Mouse (Mus musculus): ENCODE results near the gene Fto. TPM values are rescaled to one million over a fixed set of nuclear protein-coding genes. Genes with fewer than 3 reads are reported as not detected.

Fto gene
- total RNA-seq, 2 experiments from 2014 or later, result 79.7 to 83.3 TPM

DNA sequence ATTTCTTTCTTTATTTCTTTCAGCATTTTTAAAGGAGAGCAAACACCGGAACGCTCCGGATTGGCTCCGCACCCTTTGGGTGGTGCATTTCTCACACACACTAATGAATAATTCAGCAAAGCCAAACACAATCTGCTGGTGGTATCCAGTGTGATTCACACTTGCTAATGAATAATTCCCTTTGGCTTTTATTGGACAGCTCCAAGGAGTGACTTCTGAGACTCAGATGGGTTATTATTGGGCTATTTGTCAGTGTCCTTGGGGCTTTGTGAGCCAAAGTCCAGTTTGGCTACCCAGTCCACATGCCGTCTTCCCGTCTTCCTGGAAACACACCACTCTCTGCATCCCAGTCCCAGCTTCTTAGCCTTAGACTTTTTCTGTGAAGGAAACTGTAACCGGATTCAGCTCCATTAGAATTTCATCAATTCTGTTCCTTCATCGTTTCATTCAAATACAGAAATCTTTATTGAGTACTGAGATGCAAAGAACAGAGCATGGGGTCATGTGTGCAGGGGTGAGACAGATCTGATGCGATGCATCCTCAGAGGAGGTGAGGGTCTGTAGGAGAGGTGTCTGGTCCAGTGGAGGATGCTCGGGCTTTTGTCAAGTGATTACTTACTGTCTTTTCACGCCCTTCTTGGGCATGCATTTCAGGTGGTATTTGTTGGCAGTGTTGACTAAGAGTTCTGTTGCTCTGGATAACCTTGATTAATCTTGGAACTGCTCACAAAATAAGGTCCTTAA, 42.8 kb downstream of the Fto start:
- DNase-seq, result no peak
- intact Hi-C loops (cut with DNase I), result no loop called here

DNA sequence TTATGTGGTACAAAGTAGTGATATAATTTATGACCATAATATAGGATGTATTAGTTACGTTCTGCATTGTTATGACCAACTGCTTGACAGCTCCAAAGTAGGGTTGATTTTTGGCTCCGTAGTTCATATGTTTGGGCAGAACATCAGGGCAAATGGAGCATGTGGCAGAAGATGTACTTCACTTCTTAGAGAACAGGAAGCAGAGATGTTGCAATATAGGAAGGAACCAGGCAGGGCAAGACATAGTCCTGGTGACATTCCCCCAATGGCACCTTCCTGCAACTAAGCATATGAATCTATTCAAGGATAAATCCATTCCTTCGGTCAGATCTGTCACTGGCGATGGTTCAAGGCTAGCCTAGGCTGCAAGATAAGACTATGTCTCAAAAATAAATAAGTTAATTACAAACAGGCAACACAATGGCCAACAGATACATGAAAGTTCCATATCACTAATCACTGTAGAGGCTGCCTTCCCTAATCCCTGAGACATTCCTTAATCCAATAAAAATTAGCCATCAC, 44.2 kb downstream of the Fto start:
- no peak for DNase-seq
- intact Hi-C loops (cut with DNase I), result no loop called here

DNA sequence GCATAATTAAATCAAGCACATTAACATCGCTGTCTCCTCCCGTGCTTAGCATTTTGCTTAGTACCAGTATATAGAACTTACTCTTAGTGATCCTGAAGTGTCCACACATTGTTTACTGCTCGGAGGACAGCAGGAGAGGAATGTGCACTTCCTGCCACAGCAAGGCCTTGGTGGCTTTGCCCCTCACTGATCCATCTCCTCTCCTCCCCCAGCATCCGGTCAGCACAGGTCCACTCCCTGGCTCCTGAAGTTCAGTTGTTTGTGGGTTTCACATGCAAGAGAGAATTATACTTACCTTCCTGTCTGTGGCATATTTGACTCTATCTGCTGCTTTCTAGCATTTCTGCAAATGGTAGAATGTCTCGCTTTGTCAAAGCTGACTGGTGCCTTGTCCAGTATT, 44.7 kb downstream of the Fto start:
- intact Hi-C loops (cut with DNase I), result no loop called here
- DNase-seq, result no peak

DNA sequence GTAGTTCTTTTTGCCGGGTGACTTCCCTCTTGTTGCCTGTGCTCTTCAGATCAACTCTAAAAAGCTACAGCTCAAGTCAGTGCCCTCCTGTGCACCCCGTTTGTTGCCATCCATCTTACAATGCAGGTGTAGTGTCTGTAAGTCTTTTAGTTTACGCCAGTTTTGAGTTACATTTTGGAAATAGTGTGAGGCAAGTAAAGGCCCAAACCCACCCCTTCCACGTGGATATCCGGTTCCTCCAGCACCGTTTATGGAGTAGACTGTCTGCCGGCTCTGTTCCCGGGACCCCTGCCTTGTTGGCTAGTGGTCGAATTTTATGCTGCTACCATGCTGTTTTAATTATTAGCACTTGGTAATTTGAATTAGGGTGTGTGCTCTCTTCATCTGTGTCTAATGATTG, 46.2 kb downstream of the Fto start:
- no peak for DNase-seq
- intact Hi-C loops (cut with DNase I), result no loop called here

DNA sequence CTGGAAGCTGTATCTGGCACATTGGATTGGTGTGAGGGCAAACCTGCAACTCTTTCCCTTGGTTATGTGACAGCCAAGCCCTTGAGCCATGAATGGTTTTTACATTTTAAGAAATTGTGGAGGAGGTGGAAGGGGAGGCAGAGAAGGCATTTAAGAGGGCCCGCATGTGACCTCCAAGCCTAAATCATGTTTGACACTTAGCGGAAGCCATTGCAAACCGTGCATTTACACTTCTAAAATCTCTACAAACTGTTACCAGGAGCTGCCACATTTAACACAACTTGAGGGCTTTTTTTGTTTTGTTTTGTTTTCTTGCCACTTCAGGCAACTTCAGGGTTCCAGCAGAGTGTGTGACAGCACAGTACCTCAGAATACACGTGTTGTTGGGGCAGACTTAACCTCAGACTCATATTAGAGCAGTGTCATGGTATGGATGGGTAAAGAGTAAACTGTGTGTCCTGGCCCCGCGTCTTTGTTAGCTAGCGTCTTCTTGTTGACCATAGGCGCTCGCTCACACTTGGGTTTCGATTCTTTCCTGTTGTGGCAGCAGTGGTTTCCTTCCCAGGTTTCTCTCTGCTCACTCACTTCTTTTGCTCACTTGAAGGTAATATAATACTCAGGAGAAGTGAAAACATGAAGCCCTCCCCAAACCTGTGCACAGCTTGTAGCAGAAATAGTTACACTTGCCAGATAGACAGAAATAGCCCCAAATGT, 47.5 kb downstream of the Fto start:
- intact Hi-C loops (cut with DNase I), result no loop called here
- DNase-seq, result no peak

DNA sequence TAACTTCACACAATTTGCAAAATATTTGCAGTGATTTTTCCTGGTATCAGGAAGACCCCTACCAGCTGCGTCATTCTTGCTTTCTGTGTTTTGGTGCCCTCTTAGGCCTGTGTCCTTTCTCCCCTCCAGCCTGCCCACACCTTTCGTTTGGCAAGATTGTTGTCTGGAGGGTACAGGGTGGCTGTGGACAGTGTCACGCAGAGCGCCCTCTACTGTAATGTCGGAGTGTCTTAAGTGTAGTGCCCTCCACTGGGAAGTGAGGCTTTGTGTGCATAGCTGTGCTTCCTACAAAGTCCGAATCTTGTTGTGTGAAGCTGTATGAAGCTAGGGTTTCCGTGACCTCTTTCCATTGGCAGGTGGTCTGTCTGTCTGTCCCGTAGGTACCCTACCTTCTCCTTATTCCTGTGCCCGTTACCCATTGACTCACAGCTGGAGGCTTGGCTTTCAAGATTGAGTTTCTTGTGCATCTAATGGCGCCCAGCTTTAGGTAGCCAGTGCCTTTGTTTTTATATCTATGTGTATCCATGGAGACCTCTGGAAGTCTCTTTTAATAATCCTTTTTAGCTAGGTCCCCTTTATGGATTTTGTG, 50.0 kb downstream of the Fto start:
- intact Hi-C loops (cut with DNase I), result no loop called here
- DNase-seq, result no peak

DNA sequence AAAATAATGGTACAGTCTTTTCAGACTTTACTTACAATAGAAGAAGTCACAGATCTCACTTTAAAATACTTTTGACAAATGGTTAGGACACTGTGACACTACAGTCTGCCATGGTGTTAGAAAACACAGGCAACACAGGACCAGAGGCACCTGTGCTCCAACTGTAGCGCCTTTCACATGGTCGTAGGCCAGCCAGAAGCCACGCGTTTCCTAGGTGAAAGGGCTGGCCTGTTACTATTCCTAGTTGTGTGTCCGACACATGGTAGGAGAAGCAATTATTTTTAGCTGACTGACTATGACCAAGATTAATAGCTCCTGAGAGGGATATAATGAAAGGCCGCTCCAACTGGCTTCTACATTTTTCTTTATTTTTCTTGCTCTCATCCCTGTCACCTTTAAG, 50.9 kb downstream of the Fto start:
- intact Hi-C loops (cut with DNase I), result no loop called here

DNA sequence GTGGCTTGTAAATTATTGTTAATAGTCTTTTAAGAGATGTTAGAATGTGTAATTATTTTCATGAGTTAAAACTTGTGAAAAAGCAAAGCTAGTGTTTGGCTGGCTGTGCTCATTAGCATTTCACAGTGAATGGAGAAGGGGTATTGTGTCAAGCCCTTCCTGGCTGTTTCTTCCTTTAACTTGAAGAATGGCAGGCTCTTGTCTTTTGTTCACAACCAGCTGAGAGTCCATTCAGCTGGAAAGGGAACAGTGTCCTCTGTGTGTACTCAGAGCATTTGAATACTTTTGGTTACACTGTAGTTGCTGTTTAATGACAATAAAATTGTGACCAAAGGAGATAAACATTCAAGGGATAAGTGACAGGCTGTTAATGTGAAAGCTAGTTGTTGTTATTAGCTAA, 52.5 kb downstream of the Fto start:
- intact Hi-C loops (cut with DNase I), result no loop called here
- DNase-seq, result no peak

More for the DNA sequence above, 50.9 kb downstream of the Fto start:
- peak in 1 of 2 experiments; percentile 52 for DNase-seq

DNA sequence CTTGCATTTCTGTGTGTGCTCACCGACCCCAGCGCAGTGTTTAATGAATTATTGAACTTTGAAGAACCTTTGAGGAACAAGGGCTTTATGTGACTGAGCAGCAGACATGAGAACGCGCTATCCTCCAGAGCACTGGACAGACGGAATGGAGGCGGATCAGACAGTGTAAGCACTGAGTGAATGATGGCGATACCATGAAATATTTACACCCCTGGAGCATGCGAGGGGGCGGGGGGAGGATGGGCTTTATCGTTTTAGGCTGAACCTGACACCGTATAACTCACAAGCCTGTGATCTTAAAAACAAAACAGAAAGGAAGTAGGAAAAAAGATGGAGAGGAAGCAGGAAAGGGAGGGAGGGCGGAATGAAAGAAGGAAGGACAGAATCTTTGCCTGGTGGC, 57.6 kb downstream of the Fto start:
- intact Hi-C loops (cut with DNase I), result loop anchor here (10.0 kb wide), 1 partner anchor 1354 kb away; no protein-coding TSS in a partner anchor
- no peak for DNase-seq

DNA sequence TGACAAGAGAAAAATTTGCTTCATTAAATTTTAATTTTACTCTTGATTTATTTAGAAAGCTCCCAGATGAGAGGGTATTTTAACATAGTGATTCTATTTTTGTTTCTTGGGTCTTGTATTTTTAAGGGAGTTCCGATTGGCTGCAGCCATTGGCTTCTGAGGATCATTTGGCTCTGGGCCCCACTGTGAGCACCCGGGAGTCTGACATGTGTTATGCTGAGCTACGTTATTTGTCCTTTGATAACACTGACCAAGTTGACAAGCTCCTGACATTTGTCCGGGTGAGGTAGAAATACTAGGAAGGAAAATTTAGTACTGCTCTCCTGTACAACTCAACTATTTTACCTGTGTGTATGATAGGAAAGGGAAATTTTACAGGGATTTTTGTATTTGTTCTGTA, 58.7 kb downstream of the Fto start:
- peak; percentile 69 to 79 for DNase-seq
- intact Hi-C loops (cut with DNase I), result loop anchor here (10.0 kb wide), 1 partner anchor 1353 kb away; no protein-coding TSS in a partner anchor

DNA sequence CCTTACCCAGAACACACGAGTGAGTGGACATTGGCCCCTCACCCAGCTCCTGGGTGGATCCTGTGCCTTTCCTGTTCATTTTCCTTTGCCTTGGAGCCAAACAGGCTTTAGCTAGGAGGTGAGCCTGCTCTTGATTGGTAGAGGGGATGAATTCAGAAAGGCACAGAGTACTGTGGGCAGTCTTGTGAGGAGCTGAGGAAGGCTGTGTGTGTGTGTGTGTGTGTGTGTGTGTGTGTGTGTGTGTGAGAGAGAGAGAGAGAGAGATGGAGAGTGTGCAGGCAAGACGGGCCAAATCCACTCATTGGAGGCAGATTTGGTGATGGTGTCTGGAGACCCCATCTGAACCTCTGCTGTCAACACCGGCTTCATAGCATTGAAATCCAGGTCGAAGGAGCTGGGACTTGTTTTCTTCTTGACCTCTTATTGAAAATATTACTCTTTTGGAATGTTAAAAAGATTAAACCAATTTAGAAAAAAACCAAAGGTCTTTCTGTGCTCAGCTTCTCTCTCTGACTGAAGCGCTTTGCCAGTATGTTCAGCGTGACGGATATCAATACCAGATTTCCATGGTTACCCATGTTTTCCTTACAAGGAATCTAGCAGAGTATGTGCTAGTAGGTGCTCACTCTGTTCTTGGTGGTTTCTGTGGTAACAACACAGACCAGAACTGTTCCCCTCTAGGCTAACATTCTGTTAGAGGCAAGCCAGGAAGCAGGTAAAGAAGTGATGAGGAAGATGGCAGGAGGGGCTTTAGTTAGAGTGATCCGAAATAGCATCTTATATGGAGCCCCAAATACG, 59.7 kb downstream of the Fto start:
- intact Hi-C loops (cut with DNase I), result loop anchor here (10.0 kb wide), 1 partner anchor 1352 kb away; no protein-coding TSS in a partner anchor

DNA sequence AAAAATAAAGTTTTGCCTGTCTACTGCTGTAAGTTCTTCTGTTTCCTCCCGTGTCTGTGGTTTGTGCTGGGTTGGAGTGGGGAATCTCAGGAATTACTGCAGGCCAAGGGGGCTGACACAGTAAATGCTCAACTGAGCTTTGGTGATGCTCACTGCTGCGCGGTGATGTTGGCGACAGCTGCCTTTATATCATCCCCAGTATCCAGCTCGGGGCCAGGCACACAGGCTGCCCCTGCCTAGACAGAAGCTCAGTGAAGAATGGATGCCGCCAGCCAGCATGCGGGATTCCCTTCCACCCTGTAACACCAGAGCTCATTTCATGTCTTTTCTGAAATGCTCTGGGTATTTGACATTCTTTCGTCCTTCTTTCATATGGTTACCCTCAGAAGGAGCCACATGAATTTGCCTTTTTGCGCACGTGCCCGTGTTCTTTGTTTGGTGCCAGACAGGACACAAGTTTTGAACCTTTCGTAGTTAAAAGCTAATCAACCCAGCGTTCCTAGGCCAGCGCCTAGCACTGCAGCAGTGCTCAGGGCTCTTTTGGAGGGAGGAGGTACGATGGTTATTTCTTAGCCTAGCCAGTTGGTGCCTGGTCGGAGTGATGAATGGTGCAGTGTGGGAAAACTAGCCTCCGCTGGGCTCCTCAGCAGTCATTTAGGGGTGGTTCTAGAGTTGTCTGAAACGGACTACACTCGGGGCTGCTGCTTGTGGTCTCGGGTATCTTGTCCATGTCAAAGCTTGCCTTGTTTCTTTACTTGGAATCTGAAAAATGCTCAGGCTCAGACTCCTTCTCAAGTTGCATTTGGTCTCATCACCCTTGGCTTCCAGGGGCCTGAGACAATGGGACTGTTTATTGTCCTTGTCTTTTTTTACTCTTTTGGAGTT, 62.0 kb downstream of the Fto start:
- intact Hi-C loops (cut with DNase I), result loop anchor here (5.0 to 10.0 kb wide), 3 partner anchors 112 to 1350 kb away; no protein-coding TSS in a partner anchor
- no peak for DNase-seq

More for the DNA sequence above, 59.7 kb downstream of the Fto start:
- DNase-seq, result no peak

DNA sequence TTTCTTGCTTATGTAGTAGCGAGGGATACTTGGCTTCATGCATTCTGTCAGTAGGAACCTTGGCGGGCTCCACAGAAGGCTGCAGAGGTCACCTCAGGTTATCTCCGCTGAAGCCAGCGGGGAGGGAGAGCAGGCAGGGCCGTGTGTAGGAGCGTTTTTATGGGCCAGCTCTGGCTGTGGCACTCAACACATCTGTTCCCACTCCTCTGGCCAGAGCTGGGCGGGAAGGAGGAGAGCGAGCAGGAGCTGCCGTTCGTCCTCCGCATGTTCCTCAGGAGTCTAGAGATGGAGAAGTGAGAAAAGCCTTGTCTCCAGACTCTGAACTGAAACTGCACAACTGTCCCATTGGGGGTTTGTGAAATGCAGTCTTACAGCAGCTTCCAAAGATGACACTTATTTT, 63.5 kb downstream of the Fto start:
- intact Hi-C loops (cut with DNase I), result loop anchor here (5.0 to 10.0 kb wide), 3 partner anchors 111 to 1348 kb away; no protein-coding TSS in a partner anchor
- DNase-seq, result peak; percentile 77 to 82

DNA sequence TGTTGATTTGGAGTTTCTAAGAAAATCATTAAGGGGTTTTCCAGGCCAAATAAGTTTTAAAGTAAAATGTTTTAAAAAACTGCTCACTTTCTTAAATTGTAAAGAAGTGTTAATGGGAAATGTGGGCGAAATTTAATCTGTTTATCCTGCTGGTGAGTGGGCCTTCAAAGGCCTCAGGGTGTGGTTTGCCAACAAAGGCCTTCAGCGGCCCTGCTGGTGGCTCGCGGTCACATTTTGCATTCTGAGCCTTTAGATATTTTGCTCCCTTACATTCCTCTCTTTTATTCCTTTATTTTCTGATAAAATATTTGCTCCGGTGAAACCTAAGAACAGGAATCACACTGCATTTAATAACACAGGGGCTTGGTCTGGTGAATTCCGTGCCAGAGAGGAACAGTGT, 64.0 kb downstream of the Fto start:
- intact Hi-C loops (cut with DNase I), result loop anchor here (5.0 to 10.0 kb wide), 3 partner anchors 110 to 1348 kb away; no protein-coding TSS in a partner anchor
- no peak for DNase-seq

DNA sequence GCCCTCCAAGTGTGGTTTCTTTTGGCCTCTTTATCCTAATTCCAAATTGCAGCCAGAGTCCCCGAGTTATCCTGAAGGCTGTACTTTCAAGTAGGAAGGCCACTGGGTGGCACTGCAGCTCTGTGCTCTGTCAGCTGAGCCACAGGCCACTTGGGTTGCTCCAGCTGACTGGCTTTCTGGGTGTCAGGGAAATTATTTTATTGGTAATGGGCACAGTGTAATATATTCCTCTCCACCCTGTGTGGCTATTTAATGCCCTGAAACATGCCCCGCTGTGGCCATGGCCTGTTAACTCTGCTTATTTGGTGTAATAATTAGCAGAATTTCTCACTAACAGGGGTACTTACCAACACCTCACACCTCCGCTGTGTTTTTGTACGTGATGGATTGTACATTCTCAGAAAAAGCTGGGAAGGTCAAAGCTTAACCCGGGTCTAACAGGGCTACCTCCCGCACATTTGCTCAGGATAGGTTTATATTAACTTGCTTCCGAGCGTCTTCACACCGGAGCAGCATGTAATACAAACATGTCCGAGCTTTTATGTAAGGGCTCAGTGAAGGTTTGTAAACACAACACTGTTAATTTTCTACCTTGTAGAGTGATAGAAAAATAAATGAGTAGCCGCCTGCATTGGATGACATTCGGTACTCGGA, 65.6 kb downstream of the Fto start:
- intact Hi-C loops (cut with DNase I), result loop anchor here (2.0 to 10.0 kb wide), 4 partner anchors 108 to 1346 kb away; no protein-coding TSS in a partner anchor
- DNase-seq, result peak; percentile 84 to 87

DNA sequence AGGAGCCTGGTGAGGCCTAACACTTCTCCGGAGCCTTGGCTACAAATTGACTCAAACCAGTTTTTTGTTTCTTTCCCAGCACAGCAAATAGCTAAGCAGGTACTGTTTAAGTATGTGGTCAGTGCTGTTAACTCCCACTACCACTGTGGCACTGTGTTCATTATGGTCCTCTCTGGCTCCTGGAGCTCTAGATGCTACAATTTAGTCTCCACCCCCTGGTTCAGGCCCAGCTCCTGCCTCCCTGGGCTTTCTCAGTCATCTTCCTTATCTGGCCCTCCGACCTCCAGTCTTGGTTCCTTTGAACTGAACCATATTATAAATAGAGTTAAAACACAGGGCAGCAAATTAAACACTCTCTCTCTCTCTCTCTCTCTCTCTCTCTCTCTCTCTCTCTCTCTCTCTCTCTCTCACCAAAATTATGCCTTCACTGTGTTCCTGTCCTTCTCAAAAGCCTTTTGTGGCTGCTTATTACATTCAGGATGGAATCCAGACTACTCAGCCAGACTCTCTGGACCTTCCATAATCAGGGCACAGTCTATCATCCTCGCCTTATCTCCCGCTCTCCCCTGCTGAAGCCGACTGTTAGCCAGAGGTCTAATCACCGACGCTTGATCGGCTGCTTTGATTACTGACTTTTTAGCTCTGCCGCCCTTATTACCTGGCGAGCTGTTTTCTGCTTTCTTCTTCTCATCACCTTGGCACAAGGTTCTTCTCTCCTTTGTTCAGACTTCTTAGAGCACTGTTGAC, 67.6 kb downstream of the Fto start:
- DNase-seq, result no peak
- intact Hi-C loops (cut with DNase I), result loop anchor here (2.0 to 5.0 kb wide), 2 partner anchors 190 to 976 kb away; partner anchors contain the start of gene Irx5

DNA sequence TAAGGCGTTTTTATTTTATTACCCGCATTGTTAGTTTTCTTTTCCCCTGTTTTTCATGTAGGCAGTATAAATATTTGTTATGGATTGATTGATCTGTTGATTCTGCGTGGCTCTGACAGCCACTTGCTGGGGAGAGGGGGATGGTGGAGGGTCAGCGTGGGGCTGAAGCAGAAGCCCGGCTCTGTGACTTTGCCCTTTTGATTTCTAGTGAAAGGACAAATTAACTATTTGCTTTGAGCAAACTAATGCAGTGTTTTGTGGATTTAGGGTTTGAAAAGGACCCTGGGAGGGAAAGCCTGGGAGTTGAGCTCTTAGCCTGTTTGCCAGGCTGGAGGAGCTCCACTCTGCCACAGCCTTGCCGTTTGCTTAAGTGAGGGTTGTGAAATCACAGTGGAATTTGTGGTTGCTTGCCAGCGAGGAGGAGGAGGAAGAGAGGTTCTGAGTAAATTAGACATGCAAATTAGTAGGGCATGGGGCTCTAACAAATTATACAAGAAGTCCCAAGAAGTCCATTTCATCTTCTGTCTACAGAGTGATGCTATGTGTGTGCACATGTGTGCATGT, 68.3 kb downstream of the Fto start:
- intact Hi-C loops (cut with DNase I), result loop anchor here (2.0 to 5.0 kb wide), 2 partner anchors 191 to 976 kb away; partner anchors contain the start of gene Irx5
- no peak for DNase-seq
